Mouse (Mus musculus) heart, embryonic 15.5 days (tissue): ENCODE measurements around the gene Pdia3. TPM values are rescaled to one million over a fixed set of nuclear protein-coding genes. Genes with fewer than 3 reads are reported as not detected.
"Not testable (repeated sequence)": the region's sequence is repeated elsewhere in the genome, so short reads cannot be mapped to it uniquely, and the experiment has no call there.

Experiments
- ATAC-seq: fragments of 200-750 bp; cut with Nextera tagmentation; replicated peaks from 2 replicates; pipeline ENCODE4 v1.8.0; 2017; ENCODE audit warnings: low read depth, moderate TSS enrichment; ENCODE audit not compliant: insufficient number of reproducible peaks, insufficient read depth, low FRiP score
- H3K27ac ChIP-seq: fragments of 300-500 bp; sonication (generic); 2 replicates; pipeline ENCODE4 v1.5.1; 2015; ENCODE audit warnings: mild to moderate bottlenecking, inconsistent platforms
- H3K27me3 ChIP-seq: fragments of 300-500 bp; sonication (generic); 2 replicates; pipeline ENCODE4 v1.6.1; 2015; ENCODE audit warnings: inconsistent platforms
- H3K36me3 ChIP-seq: fragments of 300-500 bp; sonication (generic); 2 replicates; pipeline ENCODE4 v1.6.1; 2015; ENCODE audit warnings: mild to moderate bottlenecking, inconsistent platforms
- H3K4me1 ChIP-seq: fragments of 300-500 bp; sonication (generic); replicated peaks from 2 replicates; pipeline ENCODE4 v1.6.1; 2015; ENCODE audit warnings: inconsistent platforms
- H3K4me2 ChIP-seq: fragments of 300-500 bp; sonication (generic); 2 replicates; pipeline ENCODE4 v1.6.1; 2015; ENCODE audit warnings: inconsistent platforms, mild to moderate bottlenecking, moderate library complexity
- H3K4me3 ChIP-seq: fragments of 300-500 bp; sonication (generic); 2 replicates; pipeline ENCODE4 v1.5.1; 2015; ENCODE audit warnings: mild to moderate bottlenecking, inconsistent platforms
- H3K9ac ChIP-seq: fragments of 300-500 bp; sonication (generic); 2 replicates; pipeline ENCODE4 v1.6.1; 2015; ENCODE audit warnings: mild to moderate bottlenecking, inconsistent platforms
- H3K9me3 ChIP-seq: fragments of 300-500 bp; sonication (generic); replicated peaks from 2 replicates; pipeline ENCODE4 v1.6.1; 2016; ENCODE audit warnings: inconsistent platforms
- whole genome bisulfite sequencing: fragments of 180-500 bp; shearing (Covaris S2); methylation state at CpG from one replicate; pipeline ENCODE4 v1.1.7; 2015; ENCODE audit warnings: mixed read lengths; 5-methylcytosine and 5-hydroxymethylcytosine counted together
- polyA plus RNA-seq: library from polyadenylated mRNA; unstranded; fragments of >200 nt; fragmentation: Nextera tagmentation; extraction: Ambion mirVana; gene quantifications from 2 replicates; pipeline ENCODE4 v1.2.1, GENCODE M21; 2015

Pdia3 gene
- polyA plus RNA-seq, 1 experiment from 2014 or later, result 441 TPM

DNA sequence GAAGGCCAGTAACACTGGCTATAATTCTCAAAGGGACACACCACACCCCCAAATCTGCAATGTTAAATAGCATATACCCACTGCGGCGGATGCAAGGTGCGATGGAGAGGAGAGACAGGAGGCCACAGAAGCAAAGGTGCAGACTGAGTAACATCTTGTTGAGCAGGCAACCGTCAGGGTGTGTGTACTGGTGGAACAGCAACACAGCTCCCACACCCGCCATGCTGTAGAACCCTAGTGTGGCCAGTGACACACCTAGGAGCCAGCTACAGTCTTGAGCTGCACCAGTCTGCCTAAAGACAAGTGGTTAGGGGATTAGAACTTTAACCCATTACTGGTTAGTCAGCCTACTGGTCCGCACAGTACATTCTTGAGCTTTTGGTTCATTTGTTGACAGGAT is 40.3 kb downstream of the Pdia3 start:
- ATAC-seq, result no peak
- Histone ChIP-seq H3K36me3 (peaks cover 32% of the 10 kb centered on the region), H3K9ac (no peak overlapping the region), H3K27ac (peak overlapping the region; percentile 73), H3K27me3 (no peaks in the 10 kb centered on the region), H3K4me1 (peaks cover 44% of the 10 kb centered on the region), H3K4me3 (no peak overlapping the region), H3K9me3 (no peaks in the 10 kb centered on the region), H3K4me2 (no peak overlapping the region)
- 80% methylated on average over 6 of the region's 6 CpGs for WGBS

DNA sequence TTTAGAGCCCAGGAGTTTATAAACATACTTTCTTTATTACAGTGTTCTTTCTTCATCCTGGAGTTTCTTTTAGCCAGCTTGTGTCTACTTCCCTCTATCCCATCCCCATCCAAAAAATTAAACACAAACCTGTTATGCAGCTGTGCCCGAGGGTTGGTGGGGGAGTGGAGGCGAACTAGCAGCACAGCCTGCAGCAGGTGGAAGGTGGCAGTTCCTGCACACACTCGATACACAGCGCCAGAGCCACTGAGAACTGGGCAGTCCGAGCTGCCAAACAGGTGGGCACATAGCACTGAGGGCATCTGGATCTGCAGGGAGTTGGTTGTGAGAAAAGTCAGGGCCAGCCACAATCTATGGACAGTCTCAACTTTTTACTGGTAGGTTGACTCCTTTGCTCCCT is 42.0 kb downstream of the Pdia3 start:
- peaks cover 39% of the 10 kb centered on the region for H3K4me1 ChIP-seq
- H3K4me2 ChIP-seq, result no peak overlapping the region
- ATAC-seq, result no peak

DNA sequence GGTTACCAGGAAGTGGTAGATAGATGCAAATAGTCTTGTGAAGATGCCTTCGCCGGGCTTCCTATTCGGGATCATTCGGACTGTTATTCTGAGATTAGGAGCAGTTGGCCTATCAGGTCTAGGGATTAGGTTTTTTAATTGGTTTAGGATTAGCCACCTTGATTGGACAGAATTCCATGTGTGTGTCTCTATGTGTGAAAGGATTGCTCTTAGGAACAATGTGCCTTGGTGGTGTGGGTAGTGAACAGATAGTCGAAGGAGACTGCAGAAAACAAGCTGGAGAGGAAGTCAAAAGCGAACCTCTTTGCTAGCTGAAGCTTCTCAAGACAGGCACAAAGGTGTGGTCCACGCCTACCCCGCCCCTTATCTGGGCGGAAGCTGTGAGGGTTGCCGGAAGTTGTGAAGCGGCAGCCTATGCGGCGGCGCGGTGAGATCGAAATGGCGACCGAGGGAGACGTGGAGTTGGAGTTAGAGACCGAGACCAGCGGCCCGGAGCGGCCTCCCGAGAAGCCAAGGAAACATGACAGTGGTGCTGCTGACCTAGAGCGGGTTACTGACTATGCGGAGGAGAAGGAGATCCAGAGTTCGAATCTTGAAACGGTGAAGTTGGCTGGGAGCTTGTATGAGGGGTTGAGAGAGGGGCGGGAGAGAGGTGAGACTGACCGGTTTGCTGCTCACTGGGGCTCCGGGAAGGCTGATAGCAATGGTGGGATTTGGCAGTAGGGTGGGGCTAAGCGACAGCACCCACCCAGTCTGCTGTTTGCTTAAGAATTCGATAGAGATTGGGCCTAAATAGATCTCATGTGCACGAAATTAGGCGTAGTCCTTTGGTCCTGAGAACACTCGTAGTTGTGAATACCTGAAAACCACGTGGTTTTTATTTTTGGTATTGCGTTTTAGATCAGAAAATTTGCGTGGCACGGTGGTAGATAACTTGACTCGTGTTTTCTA is 43.4 kb downstream of the Pdia3 start, which contains the start of gene Serinc4:
Gene Serinc4, minus strand, starts transcription at position 90 of the 951 bp plus-strand sequence.
- Histone ChIP-seq H3K4me3 (peak within 1 kb of the TSS; percentile 72), H3K36me3 (peaks cover 45% of the 10 kb centered on the region; the same call in 1 of the 2 replicates), H3K9me3 (no peaks in the 10 kb centered on the region), H3K27me3 (no peaks in the 10 kb centered on the region), H3K4me2 (peak within 1 kb of the TSS; percentile 65), H3K9ac (peak within 1 kb of the TSS; percentile 70), H3K4me1 (peaks cover 31% of the 10 kb centered on the region), H3K27ac (peak within 1 kb of the TSS; percentile 78)
- ATAC-seq, result peak; percentile 88
- 3% methylated on average over 41 of the region's 41 CpGs for whole genome bisulfite sequencing

More for the DNA sequence above, 42.0 kb downstream of the Pdia3 start:
- Histone ChIP-seq H3K36me3 (peaks cover 41% of the 10 kb centered on the region), H3K27me3 (no peaks in the 10 kb centered on the region), H3K9me3 (no peaks in the 10 kb centered on the region), H3K4me3 (no peak overlapping the region), H3K9ac (no peak overlapping the region), H3K27ac (no peak overlapping the region)
- 69% methylated on average over 5 of the region's 5 CpGs for WGBS

DNA sequence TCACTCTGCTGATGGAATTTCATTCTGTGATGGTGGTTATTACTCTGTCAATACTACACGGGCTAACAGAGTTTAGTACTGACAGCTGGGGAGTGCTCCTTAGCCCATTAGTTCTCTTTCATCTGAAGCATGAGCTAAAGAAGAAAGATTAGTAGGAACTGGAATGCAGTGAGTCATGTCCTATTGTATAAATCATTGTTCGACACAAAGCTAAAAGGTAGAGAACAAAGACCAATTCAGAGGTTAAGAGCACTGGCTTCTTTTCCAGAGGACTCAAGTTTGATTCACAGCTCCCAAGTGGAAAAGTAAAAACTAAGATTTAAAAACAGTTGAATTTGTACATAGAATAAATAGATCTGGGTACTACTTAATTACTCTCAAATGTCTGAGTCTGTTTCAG is 46.5 kb downstream of the Pdia3 start:
- Histone ChIP-seq H3K27ac (no peak overlapping the region), H3K27me3 (no peaks in the 10 kb centered on the region), H3K4me1 (peaks cover 11% of the 10 kb centered on the region), H3K36me3 (peaks cover 23% of the 10 kb centered on the region; the same call in 1 of the 2 replicates), H3K4me3 (no peak overlapping the region), H3K4me2 (no peak overlapping the region), H3K9ac (no peak overlapping the region), H3K9me3 (no peaks in the 10 kb centered on the region)
- WGBS, result 62% methylated on average over 2 of the region's 2 CpGs
- ATAC-seq, result no peak

DNA sequence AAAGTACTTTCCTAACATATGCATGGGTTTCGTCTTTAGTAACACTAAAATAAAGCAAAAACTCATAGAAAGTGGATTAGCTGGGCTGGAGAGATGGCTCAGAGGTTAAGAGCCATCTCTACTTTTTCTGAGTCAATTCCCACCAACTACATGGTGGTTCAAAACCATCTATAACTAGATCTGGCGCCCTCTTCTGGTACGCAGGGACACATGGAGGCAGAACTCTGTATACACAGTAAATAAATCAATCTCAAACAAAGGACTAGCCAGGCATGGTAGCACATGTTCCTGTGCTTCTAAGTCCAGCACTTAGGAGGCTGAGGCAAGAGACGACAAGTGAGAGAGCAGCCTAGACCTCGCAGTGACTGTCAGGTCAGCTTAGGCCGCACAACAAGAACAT is 55.4 kb downstream of the Pdia3 start:
- 67% methylated on average over 3 of the region's 6 CpGs for WGBS
- H3K4me3 ChIP-seq, H3K36me3 ChIP-seq, H3K27ac ChIP-seq, H3K27me3 ChIP-seq, H3K4me1 ChIP-seq, ATAC-seq, H3K9me3 ChIP-seq, H3K9ac ChIP-seq, H3K4me2 ChIP-seq: not testable (repeated sequence)

DNA sequence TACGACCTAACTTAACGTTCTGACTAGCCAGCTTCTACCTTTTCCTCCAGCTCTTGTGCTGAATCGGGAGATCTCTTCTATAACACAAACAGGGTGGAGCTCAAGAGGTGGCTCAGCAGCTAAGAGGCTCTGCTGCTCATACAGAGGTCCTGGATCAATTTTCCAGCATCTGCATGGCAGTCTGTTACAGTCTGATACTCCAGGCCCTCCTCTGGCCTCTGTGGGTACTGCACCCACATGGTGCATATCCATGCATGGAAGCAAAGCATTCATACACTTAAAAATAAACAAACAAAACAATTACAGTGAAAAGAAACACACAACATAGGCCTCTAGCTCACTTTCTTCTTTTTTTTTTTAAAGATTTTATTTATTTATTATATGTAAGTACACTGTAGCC is 59.2 kb downstream of the Pdia3 start:
- peak overlapping the region; percentile 75 for H3K4me2 ChIP-seq
- not testable (repeated sequence) for H3K27ac ChIP-seq, H3K9ac ChIP-seq, ATAC-seq, H3K27me3 ChIP-seq, H3K9me3 ChIP-seq, H3K4me3 ChIP-seq, H3K36me3 ChIP-seq, H3K4me1 ChIP-seq
- WGBS, result 95% methylated on average over 3 of the region's 3 CpGs

DNA sequence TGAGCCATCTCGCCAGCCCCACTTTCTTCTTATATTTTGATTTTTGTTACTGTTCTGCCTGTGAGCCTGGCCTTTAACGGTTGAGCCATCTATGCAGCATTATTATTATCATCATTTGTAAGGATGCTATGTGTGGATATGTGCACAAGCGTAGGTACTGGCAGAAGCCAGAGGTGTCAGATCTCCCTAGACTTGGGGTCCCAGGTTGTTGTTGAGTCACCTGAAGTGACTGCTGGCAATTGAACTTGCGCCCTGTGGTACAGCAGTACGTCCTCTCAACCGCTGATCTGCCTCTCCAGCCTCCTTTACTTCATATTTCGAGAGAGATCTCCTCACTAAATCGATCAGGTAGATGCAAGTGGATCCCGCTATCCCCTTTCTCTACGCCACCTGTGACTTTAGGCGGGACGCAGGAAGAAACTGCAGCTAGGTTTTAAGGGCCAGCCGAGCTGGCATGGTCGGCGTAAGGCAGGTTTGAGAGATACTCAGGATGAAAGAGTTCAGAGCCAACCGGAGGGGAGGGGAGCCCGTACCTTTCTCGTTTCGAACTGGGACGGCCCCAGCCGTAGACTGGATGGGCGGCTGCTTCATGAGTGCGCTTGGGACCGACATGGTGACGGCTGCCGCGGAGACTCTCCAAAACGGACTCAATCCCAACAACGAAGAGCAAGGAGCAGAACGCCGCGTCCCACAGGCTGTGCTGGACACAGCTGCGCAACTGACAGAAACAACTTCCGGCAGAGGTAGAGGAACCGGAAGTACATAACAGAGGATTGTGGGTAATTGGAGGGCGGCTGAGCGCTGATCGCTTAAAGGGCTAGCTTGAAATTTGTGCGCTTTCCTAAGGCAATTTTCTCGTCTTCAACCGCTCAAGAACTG is 60.0 kb downstream of the Pdia3 start, which contains the start of gene Mfap1b:
Gene Mfap1b, minus strand, starts transcription at position 767 of the 879 bp plus-strand sequence.
- not testable (repeated sequence) for H3K36me3 ChIP-seq, H3K4me1 ChIP-seq, H3K27me3 ChIP-seq, H3K9me3 ChIP-seq
- 5% methylated on average over 41 of the region's 41 CpGs for WGBS
- peak; percentile 79 for ATAC-seq
- peak within 1 kb of the TSS; percentile 75 for H3K4me2 ChIP-seq
- peak within 1 kb of the TSS; percentile 69 for H3K4me3 ChIP-seq
- H3K27ac ChIP-seq, result peak within 1 kb of the TSS; percentile 62
- H3K9ac ChIP-seq, result peak within 1 kb of the TSS; percentile 67

DNA sequence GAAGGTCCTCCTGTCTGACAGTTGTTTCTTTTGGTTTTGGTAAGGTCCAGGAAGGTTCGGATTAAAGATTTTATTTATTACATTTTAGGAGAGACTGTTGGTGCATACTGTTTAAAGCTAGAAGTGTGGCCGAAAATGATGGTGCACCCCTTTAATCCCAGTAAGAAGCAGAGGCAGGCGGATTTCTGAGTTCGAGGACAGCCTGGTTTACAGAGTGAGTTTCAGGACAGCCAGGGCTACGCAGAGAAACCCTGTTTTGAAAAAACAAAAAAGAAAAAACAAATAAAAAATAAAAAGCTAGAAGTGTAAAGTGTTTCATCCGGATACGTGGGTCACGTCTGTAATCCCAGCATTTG is 60.6 kb downstream of the Pdia3 start:
- peak overlapping the region; percentile 62 for H3K27ac ChIP-seq
- H3K36me3 ChIP-seq, result no peaks in the 10 kb centered on the region
- ATAC-seq, result no peak
- H3K4me2 ChIP-seq, result peak overlapping the region; percentile 75
- H3K4me3 ChIP-seq, result peak overlapping the region; percentile 69
- no peaks in the 10 kb centered on the region for H3K9me3 ChIP-seq
- H3K4me1 ChIP-seq, result peaks cover 3% of the 10 kb centered on the region
- 26% methylated on average over 8 of the region's 8 CpGs for WGBS
- H3K9ac ChIP-seq, result no peak overlapping the region
- no peaks in the 10 kb centered on the region for H3K27me3 ChIP-seq

DNA sequence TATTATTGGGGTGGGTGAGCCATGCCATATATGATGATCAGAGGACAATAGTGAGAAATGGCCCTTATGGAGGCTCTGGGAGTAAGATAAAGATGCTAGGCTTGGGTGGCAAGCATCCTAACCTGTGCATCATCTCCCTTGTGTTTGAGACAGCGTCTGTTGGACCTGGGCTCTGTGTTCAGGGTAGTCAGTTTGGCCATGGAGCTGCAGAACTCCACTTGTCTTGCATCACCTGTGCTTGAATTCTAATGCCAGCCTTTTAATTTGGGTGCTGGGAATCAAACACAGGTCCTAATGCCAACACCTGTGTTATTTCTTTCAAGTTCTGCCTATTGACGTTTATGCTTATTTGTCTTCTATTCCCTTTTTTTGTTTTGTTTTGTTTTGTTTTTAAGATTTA is 61.7 kb downstream of the Pdia3 start:
- H3K27me3 ChIP-seq, H3K27ac ChIP-seq, ATAC-seq, H3K9me3 ChIP-seq, H3K4me2 ChIP-seq, H3K36me3 ChIP-seq, H3K9ac ChIP-seq, H3K4me1 ChIP-seq, H3K4me3 ChIP-seq: not testable (repeated sequence)
- 94% methylated on average over 2 of the region's 2 CpGs for WGBS

DNA sequence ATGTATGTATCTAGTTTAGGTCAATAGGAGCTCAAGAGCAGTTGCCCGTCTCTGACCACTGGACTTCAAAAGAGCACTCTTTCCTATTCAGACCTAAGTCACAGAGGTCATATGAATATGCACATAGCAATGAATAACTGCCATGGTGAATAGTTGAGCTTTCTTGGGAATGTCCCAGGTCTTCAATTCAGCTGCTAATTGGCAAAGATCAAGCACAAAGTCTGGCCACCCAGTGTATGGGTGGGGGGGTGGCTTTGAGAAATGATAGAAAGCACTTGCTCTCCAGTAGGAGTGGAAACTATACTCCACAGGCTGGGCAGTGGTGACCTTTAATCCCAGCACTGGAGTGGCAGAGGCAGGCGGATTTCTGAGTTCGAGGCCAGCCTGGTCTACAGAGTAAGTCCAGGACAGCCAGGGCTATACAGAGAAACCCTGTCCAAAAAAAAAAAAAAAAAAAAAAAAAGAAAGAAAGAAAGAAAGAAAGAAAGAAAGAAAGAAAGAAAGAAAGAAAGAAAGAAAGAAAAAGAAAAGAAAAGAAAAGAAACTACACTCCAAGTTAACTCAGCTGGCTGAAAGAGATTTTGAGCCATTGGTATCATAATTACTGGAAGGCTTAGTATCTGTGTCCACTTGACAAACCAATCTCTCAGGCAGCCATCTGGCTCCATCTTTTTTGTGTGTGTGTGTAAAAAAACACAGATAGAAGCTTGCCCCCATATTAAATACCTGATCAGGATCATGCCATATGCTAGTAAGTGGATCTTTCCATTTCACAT is 64.1 kb downstream of the Pdia3 start:
- Histone ChIP-seq H3K9ac (no peak overlapping the region), H3K27ac (no peak overlapping the region), H3K36me3 (no peaks in the 10 kb centered on the region), H3K4me2 (no peak overlapping the region), H3K27me3 (no peaks in the 10 kb centered on the region), H3K9me3 (no peaks in the 10 kb centered on the region), H3K4me1 (peaks cover 3% of the 10 kb centered on the region), H3K4me3 (no peak overlapping the region)
- ATAC-seq, result no peak
- WGBS, result 79% methylated on average over 3 of the region's 3 CpGs

DNA sequence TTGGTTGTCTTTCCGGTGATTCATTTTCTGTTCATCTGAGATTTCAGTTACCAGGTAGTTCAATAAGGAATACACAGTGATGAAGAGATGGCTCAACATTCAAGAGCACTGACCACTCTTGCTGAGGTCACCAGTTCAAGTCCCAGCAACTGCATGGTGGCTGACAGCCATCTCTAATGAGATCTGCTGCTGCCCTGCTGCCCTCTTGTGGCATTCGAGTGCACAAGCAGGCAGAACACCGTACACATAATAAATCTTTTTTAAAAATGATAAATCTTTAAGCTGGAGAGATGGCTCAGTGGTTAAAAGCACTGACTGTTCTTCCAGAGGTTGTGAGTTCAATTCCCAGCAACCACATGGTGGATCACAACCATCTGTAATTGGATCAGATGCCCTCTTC is 66.9 kb downstream of the Pdia3 start:
- Histone ChIP-seq H3K9ac (no peak overlapping the region), H3K9me3 (no peaks in the 10 kb centered on the region), H3K27ac (no peak overlapping the region), H3K36me3 (no peaks in the 10 kb centered on the region), H3K4me3 (no peak overlapping the region), H3K27me3 (no peaks in the 10 kb centered on the region), H3K4me2 (no peak overlapping the region), H3K4me1 (no peaks in the 10 kb centered on the region)
- ATAC-seq, result no peak
- 59% methylated on average over 3 of the region's 3 CpGs for WGBS
